Mouse (Mus musculus): ENCODE measurements around the gene Ptch2.

The Ptch2 gene

GRCm38 (mm10) chr4:117095551-117096452 is at the start of gene Ptch2:
Gene Ptch2 (plus strand): TSS chr4:117096075.
- DNase-seq, result peak; percentile 93

GRCm38 (mm10) chr4:117048836-117049235 is 47.0 kb upstream of the Ptch2 start:
- DNase-seq, result peak; percentile 40

GRCm38 (mm10) chr4:117049485-117049884 is 46.4 kb upstream of the Ptch2 start:
- no peak for DNase-seq

- no peak for DNase-seq
Observed at GRCm38 (mm10) chr4:117052626-117053025, 43.2 kb upstream of the Ptch2 start.

- DNase-seq, result no peak
Observed at GRCm38 (mm10) chr4:117053956-117054355, 41.9 kb upstream of the Ptch2 start.

- no peak for DNase-seq
Observed at GRCm38 (mm10) chr4:117056102-117056501, 39.8 kb upstream of the Ptch2 start.

- DNase-seq, result no peak
Observed at GRCm38 (mm10) chr4:117056514-117056913, 39.4 kb upstream of the Ptch2 start.

- DNase-seq, result no peak
Observed at GRCm38 (mm10) chr4:117058512-117058911, 37.4 kb upstream of the Ptch2 start.

- DNase-seq, result no peak
Observed at GRCm38 (mm10) chr4:117062700-117063390, 33.0 kb upstream of the Ptch2 start.

GRCm38 (mm10) chr4:117068035-117068434 is 27.8 kb upstream of the Ptch2 start:
- no peak for DNase-seq

GRCm38 (mm10) chr4:117069647-117070046 is 26.2 kb upstream of the Ptch2 start:
- DNase-seq, result no peak

- DNase-seq, result no peak
Observed at GRCm38 (mm10) chr4:117070624-117071023, 25.3 kb upstream of the Ptch2 start.

- DNase-seq, result no peak
Observed at GRCm38 (mm10) chr4:117071183-117071582, 24.7 kb upstream of the Ptch2 start.

GRCm38 (mm10) chr4:117087948-117088640 is 7.8 kb upstream of the Ptch2 start:
- no peak for DNase-seq

- no peak for DNase-seq
Observed at GRCm38 (mm10) chr4:117090586-117090985, 5.3 kb upstream of the Ptch2 start.

- no peak for DNase-seq
Observed at GRCm38 (mm10) chr4:117094626-117095361, 1.1 kb upstream of the Ptch2 start.

GRCm38 (mm10) chr4:117096666-117097065 is 791 bp downstream of the Ptch2 start:
- no peak for DNase-seq

- peak; percentile 36 for DNase-seq
Observed at GRCm38 (mm10) chr4:117097969-117098763, 2.3 kb downstream of the Ptch2 start.

- DNase-seq, result no peak
Observed at GRCm38 (mm10) chr4:117098764-117099036, 2.8 kb downstream of the Ptch2 start.

GRCm38 (mm10) chr4:117100036-117100435 is 4.2 kb downstream of the Ptch2 start:
- DNase-seq, result no peak

GRCm38 (mm10) chr4:117101218-117101617 is 5.3 kb downstream of the Ptch2 start:
- peak; percentile 80 for DNase-seq

GRCm38 (mm10) chr4:117104672-117105071 is 8.8 kb downstream of the Ptch2 start:
- DNase-seq, result no peak

Data from lung, postnatal 10 days (tissue).